Mouse (Mus musculus) intestine, embryonic 14.5 days (tissue): ENCODE results near the gene Cryba2. TPM values are rescaled to one million over a fixed set of nuclear protein-coding genes. Genes with fewer than 3 reads are reported as not detected.

Experiments
- ATAC-seq: fragments of 200-750 bp; cut with Nextera tagmentation; replicated peaks from 2 replicates; pipeline ENCODE4 v1.8.0; 2017; ENCODE audit warnings: low read depth, moderate number of reproducible peaks, moderate TSS enrichment, moderate library complexity; ENCODE audit not compliant: low FRiP score, low TSS enrichment
- DNase-seq: peaks from one replicate; pipeline ENCODE4 v3.0.0-alpha.2; 2018; ENCODE audit warnings: low spot score
- H3K27ac ChIP-seq: fragments of 300-500 bp; sonication (generic); 2 replicates; pipeline ENCODE4 v1.5.1; 2014; ENCODE audit warnings: low read depth, mild to moderate bottlenecking, control low read depth
- H3K27me3 ChIP-seq: fragments of 300-500 bp; sonication (generic); replicated peaks from 2 replicates; pipeline ENCODE4 v1.6.1; 2014; ENCODE audit warnings: low read length, control low read depth; ENCODE audit not compliant: control insufficient read depth, insufficient read depth
- H3K36me3 ChIP-seq: fragments of 300-500 bp; sonication (generic); 2 replicates; pipeline ENCODE4 v1.6.1; 2014; ENCODE audit warnings: low read length, control low read depth; ENCODE audit not compliant: control insufficient read depth, insufficient read depth
- H3K4me1 ChIP-seq: fragments of 300-500 bp; sonication (generic); replicated peaks from 2 replicates; pipeline ENCODE4 v1.6.1; 2014; ENCODE audit warnings: low read length, control low read depth, mixed read lengths; ENCODE audit not compliant: control insufficient read depth, insufficient read depth
- H3K4me2 ChIP-seq: fragments of 300-500 bp; sonication (generic); 2 replicates; pipeline ENCODE4 v1.6.1; 2014; ENCODE audit warnings: low read length
- H3K4me3 ChIP-seq: fragments of 300-500 bp; sonication (generic); 2 replicates; pipeline ENCODE4 v1.5.1; 2014; ENCODE audit warnings: low read depth, low read length, control low read depth, mixed read lengths
- H3K9ac ChIP-seq: fragments of 300-500 bp; sonication (generic); 2 replicates; pipeline ENCODE4 v1.6.1; 2014; ENCODE audit warnings: mild to moderate bottlenecking, low read length
- H3K9me3 ChIP-seq: fragments of 300-500 bp; sonication (generic); 2 replicates; pipeline ENCODE4 v1.6.1; 2016; ENCODE audit warnings: low read length, control low read depth; ENCODE audit not compliant: control insufficient read depth
- WGBS: fragments of 180-500 bp; shearing (Covaris S2); extraction: QIAGEN DNeasy Blood & Tissue Kit; methylation state at CpG from one replicate; pipeline ENCODE4 v1.1.7; 2014; 5-methylcytosine and 5-hydroxymethylcytosine counted together
- polyA plus RNA-seq: library from polyadenylated mRNA; unstranded; fragments of >200 nt; fragmentation: Nextera tagmentation; extraction: Ambion mirVana; gene quantifications from 2 replicates; pipeline ENCODE4 v1.2.1, GENCODE M21; 2014

Gene Cryba2
- polyA plus RNA-seq, 1 experiment from 2014 or later, result 2.5 TPM

- 27% methylated on average over 13 of the region's 13 CpGs for WGBS
These were observed 22.8 kb upstream of the Cryba2 start for GRCm38 (mm10) chr1:74915706-74916105.

DNA sequence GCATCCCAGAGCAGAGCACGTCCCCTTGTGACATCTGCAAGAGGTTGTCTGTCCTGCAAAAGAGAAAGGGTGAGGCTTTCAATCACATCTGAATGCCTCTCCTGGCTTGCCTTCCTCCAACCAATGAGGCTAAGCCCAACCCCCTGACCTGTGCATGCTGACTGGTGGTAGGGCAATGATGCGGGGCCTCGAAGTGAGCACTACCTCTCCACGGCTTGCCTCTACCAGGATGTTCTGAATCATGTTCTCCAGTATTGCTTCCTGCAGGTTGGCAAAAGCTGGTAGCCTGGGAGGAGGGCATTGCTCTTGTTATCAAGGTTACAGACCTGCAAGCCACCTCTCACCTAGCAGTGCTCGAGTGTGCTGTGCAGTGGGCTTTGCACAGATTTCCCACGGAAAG, 9.2 kb upstream of the Cryba2 start:
- no peak for DNase-seq
- Histone ChIP-seq H3K9me3 (no peaks in the 10 kb centered on the region), H3K4me2 (no peak overlapping the region), H3K9ac (no peak overlapping the region), H3K27me3 (peaks cover 49% of the 10 kb centered on the region), H3K4me3 (no peak overlapping the region), H3K4me1 (peaks cover 16% of the 10 kb centered on the region; the same call in 1 of the 2 replicates), H3K36me3 (no peaks in the 10 kb centered on the region), H3K27ac (no peak overlapping the region)
- ATAC-seq, result no peak
- WGBS, result 22% methylated on average over 6 of the region's 6 CpGs

More at GRCm38 (mm10) chr1:74915706-74916105, 22.8 kb upstream of the Cryba2 start:
- no peaks in the 10 kb centered on the region for H3K27me3 ChIP-seq
- H3K9ac ChIP-seq, result no peak overlapping the region
- H3K4me1 ChIP-seq, result no peaks in the 10 kb centered on the region
- no peaks in the 10 kb centered on the region for H3K36me3 ChIP-seq
- no peak overlapping the region for H3K27ac ChIP-seq
- DNase-seq, result peak; percentile 71
- H3K4me2 ChIP-seq, result no peak overlapping the region
- no peak for ATAC-seq
- no peak overlapping the region for H3K4me3 ChIP-seq
- no peaks in the 10 kb centered on the region for H3K9me3 ChIP-seq

DNA sequence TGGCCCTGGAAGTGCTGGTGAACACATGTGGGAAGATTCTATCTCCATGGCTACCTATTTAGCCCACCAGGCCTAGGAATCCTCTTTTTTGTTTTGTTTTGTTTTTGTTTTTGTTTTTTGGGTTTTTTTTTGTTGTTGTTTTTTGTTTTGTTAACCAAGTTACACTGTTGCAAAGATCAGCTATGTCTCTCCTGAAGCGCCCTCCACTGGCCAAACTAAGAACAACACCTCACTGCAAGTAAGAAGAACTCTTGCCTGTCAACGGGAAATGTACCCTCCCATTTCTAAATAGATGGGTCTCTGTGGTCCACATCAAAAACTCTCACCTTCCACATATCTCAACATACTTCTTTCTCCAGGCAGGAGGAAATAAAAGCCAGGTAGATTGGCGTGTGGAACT, 8.7 kb upstream of the Cryba2 start:
- H3K36me3 ChIP-seq, result no peaks in the 10 kb centered on the region
- peaks cover 16% of the 10 kb centered on the region; the same call in 1 of the 2 replicates for H3K4me1 ChIP-seq
- no peak overlapping the region for H3K4me2 ChIP-seq
- WGBS, result 7% methylated on average over 3 of the region's 3 CpGs
- ATAC-seq (no peak), DNase-seq (peak; percentile 84)
- no peak overlapping the region for H3K27ac ChIP-seq
- H3K4me3 ChIP-seq, result no peak overlapping the region
- H3K27me3 ChIP-seq, result peaks cover 54% of the 10 kb centered on the region
- H3K9ac ChIP-seq, result no peak overlapping the region
- no peaks in the 10 kb centered on the region for H3K9me3 ChIP-seq

DNA sequence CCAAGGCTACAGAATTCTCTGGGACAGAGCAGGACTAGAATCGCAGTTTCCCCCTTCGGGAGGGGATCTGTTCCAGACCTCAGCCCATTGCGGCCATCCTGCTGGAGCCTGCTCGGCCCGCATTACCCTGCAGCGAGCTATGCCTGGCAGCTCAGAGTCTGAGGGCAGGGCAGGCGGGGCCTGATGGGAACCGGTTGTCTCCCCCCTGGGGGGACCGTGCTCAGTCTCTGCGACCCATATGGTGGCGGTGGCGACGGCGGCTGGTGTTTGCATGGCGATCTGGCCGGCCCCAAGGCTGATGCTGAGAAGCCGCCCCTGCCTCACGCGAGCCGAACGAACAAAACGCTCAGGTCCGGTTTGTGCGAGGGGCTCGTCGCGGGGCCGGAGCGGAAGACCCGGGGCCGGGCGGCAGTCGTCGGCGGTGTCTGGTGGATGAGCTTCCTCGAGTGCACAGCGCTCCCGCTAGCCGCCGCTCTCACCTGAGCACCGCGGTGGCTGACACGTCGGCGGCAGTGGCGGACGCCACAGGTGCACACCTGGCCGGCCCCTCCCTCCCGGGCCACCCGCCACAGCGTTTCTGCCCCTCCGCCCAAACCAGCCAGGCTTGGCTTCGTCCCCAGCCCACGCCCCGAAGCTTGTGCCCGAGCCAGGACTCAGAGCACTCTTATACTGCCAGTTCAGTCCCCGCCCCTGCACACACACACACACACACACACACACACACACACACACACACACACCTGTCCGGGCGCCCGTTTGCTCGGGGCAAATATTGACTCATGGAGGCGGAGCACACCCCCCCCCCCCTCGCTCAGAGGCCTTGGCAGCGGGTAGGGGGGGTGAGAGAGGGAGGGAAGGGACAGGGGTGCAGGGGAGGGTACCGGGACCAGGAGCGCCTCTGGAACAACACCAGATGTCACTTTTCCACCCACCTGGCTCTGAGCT, 7.7 kb upstream of the Cryba2 start:
- peaks cover 16% of the 10 kb centered on the region; the same call in 1 of the 2 replicates for H3K4me1 ChIP-seq
- peak; percentile 75 for DNase-seq
- H3K36me3 ChIP-seq, result no peaks in the 10 kb centered on the region
- H3K27me3 ChIP-seq, result peaks cover 64% of the 10 kb centered on the region
- peak overlapping the region; percentile 56 for H3K4me2 ChIP-seq
- ATAC-seq, result peak; percentile 84
- 1% methylated on average over 65 of the region's 66 CpGs for WGBS
- no peak overlapping the region for H3K27ac ChIP-seq
- H3K9ac ChIP-seq, result peak overlapping the region; percentile 29; the same call in 1 of the 2 replicates
- no peaks in the 10 kb centered on the region for H3K9me3 ChIP-seq
- H3K4me3 ChIP-seq, result peak overlapping the region; percentile 31

- 14% methylated on average over 7 of the region's 10 CpGs for WGBS
These were observed 5.9 kb upstream of the Cryba2 start for GRCm38 (mm10) chr1:74898656-74899431.

DNA sequence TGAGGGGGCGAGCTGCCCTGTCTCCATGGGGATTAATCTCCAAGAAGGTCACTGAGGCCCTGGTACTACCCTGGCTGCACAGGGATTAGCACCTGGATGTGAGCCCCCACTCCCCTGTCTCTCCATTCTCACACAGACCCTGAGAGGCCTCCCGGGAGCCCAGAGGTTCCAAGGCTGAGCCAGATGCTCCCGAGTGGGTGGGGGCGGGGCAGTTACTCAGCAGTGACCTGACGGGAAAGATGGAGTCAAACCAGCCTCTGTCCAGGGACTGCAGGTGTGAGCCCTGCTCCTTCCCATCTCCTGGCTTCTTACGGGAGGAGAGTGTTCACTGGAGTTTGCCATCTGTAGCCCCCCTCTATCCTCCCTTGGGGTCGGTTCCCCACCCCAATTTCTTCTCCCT, 5.0 kb upstream of the Cryba2 start:
- no peak overlapping the region for H3K27ac ChIP-seq
- H3K36me3 ChIP-seq, result no peaks in the 10 kb centered on the region
- H3K4me3 ChIP-seq, result no peak overlapping the region
- H3K27me3 ChIP-seq, result peaks cover 81% of the 10 kb centered on the region
- H3K9ac ChIP-seq, result no peak overlapping the region
- H3K4me2 ChIP-seq, result no peak overlapping the region
- 3% methylated on average over 7 of the region's 7 CpGs for WGBS
- H3K4me1 ChIP-seq, result peaks cover 16% of the 10 kb centered on the region; the same call in 1 of the 2 replicates
- no peaks in the 10 kb centered on the region for H3K9me3 ChIP-seq
- no peak for DNase-seq
- ATAC-seq, result no peak

More at GRCm38 (mm10) chr1:74898656-74899431, 5.9 kb upstream of the Cryba2 start:
- Histone ChIP-seq H3K4me2 (no peak overlapping the region), H3K27me3 (peaks cover 74% of the 10 kb centered on the region), H3K9me3 (no peaks in the 10 kb centered on the region), H3K4me1 (peaks cover 16% of the 10 kb centered on the region; the same call in 1 of the 2 replicates), H3K36me3 (no peaks in the 10 kb centered on the region), H3K4me3 (no peak overlapping the region), H3K9ac (no peak overlapping the region), H3K27ac (no peak overlapping the region)
- ATAC-seq, result no peak
- DNase-seq, result peak; percentile 65

DNA sequence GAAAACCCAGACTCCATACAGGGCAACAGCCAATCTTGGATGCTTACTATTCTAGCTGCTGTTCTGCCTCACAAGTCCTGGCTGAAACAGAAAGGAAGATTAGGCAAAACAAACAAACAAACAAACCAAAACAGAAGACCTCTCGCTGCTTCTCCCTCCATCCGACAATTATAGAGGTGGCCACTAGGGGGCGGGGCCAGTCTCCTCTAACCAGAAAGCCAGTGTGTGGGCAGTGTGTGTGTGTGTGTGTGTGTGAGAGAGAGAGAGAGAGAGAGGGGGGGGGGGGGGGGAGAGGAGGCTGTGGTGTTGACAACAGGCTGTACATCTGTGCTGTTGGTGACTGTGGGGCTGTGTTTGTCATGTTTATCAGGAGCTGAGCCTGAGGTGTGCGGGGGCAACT, 2.0 kb upstream of the Cryba2 start:
- no peak overlapping the region for H3K4me2 ChIP-seq
- peaks cover 81% of the 10 kb centered on the region for H3K27me3 ChIP-seq
- DNase-seq (peak; percentile 84), ATAC-seq (no peak)
- peaks cover 12% of the 10 kb centered on the region; the same call in 1 of the 2 replicates for H3K4me1 ChIP-seq
- no peak overlapping the region for H3K9ac ChIP-seq
- H3K4me3 ChIP-seq, result no peak overlapping the region
- H3K27ac ChIP-seq, result no peak overlapping the region
- H3K9me3 ChIP-seq, result no peaks in the 10 kb centered on the region
- 15% methylated on average over 4 of the region's 4 CpGs for WGBS
- H3K36me3 ChIP-seq, result no peaks in the 10 kb centered on the region

DNA sequence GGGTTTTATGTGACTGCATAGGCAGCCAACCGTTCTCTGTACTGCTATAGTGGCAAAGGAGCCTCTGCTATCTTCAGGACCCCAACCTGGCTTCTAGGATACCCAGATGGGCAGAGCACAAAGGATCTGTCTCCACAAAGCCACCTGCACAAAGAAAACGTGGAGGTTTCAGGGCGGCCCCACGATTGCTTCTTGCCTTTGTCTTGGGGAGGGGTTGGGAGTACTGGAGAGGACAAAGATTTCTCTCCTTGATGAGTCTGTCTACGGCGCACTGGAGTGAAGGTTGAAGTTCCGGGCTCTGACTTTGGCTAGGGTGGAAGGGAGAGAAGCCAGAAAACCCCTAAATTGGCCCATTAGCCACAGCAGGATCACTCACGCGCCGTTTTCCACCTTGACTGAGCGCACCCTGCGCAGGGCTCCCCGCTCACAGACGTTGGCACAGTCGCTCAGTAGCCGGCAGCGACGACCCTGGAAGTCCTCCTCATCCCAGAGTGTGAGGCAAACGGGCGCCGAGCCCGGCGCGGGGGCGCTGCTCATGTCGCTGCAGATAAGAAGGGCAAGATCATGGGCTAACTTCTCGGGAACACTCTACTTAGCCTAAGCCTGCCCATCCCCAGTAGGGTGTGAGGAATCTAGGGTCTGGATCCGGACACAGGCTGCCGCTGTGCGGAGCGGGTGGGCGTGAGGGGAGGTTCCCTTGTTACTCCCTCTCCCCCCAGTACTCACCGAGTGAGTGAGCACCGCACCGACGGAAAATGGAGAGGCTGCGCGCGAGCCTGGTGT, 401 bp downstream of the Cryba2 start:
- H3K9me3 ChIP-seq, result no peaks in the 10 kb centered on the region
- peak overlapping the region; percentile 18; the same call in 1 of the 2 replicates for H3K4me2 ChIP-seq
- WGBS, result 2% methylated on average over 39 of the region's 39 CpGs
- DNase-seq (no peak), ATAC-seq (0 out of 2 replicates have a peak, but pooled peaks have one; percentile 5)
- H3K4me1 ChIP-seq, result no peaks in the 10 kb centered on the region
- H3K9ac ChIP-seq, result no peak overlapping the region
- no peak overlapping the region for H3K27ac ChIP-seq
- H3K4me3 ChIP-seq, result 0 out of 2 replicates have a peak overlapping the region, but pooled peaks have one; percentile 2
- H3K36me3 ChIP-seq, result no peaks in the 10 kb centered on the region
- peaks cover 88% of the 10 kb centered on the region for H3K27me3 ChIP-seq
